Mouse (Mus musculus) layer of hippocampus, postnatal 25 days (tissue): ENCODE results near the gene Ptpn14. TPM values are rescaled to one million over a fixed set of nuclear protein-coding genes. Genes with fewer than 3 reads are reported as not detected.

Source experiments
- DNase-seq, 2 experiments: peaks; one replicate each; pipeline ENCODE4 v3.0.0; 2022; ENCODE audit warnings: mixed read lengths in 2 of 2, low spot score in 1 of 2; ENCODE audit errors: extremely low spot score in 1 of 2
- total RNA-seq, 2 experiments: library from RNA; stranded (reverse); gene quantifications; 2 replicates each; pipeline ENCODE4 v1.2.3; 2021

Ptpn14 gene
- total RNA-seq, 2 experiments from 2014 or later: 11.8 to 13.9 TPM

DNA sequence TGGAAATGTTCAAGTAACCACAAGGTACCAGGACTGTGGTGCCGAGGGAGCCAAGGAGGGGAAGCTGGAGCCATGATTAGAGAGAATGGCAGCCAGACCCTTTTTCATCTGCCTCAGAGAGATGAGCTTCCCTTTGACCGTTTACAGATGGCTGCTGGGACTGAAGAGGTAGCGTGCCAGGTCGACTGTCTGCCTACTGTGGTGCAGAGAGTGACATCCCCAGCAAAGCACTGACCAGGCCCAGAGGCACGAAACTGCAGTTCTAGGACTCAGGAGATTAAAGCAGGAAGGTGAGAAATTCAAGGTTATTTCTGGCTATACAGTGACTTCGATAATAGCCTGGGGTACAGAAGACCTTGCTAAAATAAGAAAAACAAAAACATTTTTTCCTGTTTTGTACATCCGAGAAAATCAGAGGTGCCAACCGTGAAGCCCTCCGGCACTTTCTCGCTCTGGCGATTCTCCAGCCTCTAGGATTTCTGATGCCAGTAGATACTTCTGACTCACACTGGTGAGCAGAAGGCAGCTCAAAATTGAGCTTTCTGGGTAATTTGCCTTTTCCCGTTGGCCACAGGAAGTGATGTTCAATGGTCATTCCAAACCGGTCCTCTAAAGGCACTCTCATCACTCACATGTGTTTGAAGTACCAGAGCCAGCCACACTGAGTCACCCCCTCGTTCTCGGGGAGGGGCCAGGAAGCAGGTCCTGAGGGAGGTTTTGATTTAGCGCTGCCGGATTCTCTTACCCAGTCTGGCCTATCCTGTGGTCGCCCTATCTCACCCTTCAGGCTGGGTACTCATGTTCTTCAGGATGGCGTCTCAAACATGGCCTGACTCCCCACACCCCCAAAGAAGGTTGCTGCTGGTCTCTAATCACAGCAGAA is 11.9 kb upstream of the Ptpn14 start:
- DNase-seq: no peak

DNA sequence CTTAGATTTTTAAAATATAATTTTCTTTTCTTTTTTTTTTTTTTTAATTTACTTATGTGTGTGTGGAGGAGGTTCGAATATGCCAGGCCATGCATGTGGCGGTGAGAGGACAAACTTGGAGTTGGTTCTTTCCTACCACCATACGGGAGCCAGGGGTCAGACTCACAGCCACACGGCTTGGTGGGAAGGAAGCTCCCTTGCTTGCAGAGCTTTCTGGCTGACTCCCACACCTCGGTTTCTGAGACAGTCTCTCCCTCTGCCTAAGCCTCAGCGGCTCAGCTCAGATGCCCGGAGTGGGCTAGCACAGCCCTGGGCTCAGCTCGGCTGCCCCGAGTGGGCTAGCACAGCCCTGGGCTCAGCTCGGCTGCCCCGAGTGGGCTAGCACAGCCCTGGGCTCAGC is 10.5 kb upstream of the Ptpn14 start:
- no peak for DNase-seq

DNA sequence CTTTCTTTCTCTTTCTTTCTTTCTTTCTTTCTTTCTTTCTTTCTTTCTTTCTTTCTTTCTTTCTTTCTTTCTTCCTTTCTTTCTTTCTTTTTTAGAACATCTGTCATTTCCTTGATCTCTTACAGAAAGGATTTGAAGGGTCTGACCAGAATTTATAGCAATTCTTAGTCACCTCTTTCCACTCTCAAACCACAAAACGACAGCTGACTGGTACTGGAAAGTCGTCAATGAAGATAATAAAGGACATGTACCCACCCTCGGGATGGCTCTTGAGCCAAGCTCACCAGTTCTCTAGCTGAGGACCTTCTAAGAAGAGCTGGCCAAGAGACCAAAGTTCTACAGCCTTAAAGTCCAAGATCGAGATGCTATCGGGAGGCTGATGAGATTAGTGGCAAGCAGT is 9.5 kb upstream of the Ptpn14 start:
- DNase-seq: no peak

DNA sequence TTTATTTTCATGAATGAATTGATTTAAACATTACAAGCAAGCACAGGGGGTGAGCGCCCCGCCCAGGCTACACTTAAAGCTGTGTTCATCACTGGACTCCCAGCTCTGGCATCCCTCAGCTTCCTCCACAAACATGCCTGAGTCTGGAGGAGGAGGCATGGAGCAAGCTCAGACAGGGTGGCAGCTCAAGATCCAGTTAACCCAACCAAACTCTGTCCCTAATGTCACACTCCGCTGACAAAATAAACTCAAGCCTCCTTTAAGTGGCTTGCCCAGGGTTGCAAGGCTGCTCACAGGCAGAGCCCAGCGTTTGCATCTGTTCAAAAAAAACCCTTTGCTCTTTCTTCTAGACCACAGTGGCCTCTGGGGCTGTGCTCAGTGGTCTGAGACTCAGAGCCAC is 1.9 kb upstream of the Ptpn14 start:
- DNase-seq: no peak

DNA sequence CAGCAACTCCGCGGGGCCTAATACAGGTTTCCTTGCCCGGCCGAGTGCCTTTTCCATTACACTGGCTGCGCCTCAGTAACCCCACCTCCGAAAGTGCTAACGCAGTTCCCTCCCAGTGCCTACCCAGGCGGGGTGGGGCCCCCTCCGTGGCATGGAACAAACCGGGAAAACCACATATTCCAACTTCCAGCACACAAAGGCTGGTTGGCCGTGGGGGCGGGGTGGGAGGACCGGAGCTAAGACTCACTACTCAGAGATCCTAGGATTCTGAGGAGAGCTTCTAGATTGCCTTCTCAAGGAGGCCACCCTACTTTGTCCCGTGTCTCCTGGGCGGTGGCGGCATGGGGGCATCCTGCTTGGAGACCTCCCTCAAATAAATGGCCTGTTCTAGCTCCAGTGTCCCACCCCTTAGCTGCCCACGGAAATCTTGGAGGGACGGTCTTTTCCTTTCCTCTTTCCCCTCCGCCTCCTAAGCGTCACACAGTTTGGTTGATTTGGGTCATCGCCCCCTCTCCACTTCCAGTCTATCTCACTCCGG is 653 bp upstream of the Ptpn14 start:
- no peak for DNase-seq

DNA sequence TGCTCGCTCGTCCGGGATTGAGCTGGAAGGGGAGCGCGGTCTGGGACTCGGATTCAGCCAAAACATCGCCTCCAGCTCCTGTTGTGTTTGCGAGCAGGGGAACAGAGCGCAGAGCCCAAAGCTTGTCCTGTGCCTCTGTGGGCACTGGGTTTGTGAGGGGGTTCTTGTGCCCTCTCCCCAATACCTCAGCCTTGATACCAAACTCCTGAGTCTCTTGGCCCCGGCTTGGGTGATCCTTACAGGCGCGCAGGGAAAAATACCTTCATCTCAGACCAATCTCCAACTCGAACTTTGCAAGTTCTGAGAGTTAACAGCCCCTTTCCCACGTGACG is 682 bp downstream of the Ptpn14 start:
- no peak for DNase-seq

DNA sequence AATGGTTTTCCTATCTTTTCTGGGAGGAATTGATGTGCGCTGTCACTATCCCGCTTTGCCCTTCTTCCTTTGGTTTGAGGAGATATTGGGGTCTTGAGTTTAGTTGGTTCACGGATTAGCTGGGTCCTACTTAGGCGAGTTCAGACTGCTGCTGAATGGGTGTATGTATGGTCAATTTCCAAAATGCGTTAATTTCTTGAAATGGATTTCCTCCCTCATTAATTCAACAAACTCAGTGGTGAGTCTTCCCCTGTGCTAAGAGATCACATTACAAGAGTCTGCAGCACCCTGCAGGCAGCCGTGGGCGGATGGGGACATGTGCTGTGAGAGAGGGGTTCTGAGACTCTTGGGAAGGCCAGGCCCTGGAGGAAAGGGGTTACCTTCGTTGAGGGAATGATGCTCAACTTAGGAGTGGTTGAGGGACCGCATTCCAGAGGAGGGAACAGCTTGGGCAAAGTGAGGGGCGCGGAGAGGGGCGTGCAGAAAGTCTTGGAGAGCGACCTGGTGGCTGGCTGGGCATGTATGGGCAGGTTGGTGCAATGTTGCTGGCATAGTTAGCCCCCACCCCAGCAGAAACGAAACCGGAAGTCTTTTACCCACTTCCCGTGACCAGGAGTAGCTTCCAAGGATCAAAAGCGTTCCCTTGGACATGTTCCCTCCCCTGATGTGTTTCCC is 1.2 kb downstream of the Ptpn14 start:
- DNase-seq: no peak

DNA sequence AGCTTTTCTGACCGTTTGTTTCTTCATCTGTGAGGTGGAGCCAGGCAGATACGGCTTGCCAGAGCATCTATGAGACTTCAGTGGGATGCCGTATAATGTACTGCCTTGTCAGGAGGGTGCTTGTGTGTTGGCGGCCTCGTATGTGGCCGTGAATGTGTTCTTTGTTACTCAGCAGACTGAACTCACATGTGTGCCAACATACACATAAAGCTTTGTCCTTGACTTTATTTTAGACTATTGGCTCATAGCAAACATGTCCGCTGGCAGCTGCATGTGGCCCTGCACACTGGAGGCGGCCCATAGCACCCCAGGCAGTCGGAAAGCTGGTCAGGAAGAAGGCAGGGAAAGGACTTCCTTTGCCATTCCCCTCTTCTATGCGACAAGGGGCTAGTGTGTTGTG is 3.6 kb downstream of the Ptpn14 start:
- no peak for DNase-seq

DNA sequence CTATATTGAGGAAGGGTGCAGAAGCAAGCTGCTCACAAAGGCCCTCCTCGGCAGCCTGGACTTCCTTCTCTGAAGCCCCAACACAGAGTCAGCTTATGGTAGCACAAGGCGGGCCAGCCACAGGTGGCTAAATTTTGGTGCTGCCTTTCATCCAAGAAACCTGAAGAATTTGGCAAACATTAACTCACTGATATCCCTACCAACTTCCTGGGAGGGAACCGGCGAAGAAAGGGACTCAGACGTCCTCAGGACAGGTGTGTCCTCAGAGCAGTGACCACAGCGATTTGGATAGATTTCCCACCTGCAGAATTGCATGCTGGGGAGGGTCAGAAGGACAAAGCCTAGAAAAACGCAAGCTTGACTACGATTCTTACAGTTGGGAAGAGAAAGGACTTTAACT is 4.1 kb downstream of the Ptpn14 start:
- no peak for DNase-seq

DNA sequence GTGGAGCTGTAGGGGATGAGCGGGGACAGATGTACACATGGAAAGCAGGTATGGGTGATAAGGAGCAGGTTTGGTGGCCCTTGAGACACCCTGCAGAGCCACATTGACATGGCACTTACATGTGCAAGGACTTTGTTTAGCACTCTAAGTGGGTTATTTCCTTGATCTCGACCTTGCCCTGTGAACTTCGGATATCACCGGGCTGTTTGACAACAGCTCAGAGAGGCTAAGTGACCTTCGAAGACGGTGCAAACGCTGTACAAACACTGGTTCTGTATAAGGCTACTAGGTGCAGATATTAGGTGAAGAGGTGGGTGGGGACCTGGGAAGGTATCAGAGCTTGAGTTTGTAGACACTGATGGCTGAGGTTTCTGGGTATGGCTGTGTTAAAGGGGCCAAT is 12.0 kb downstream of the Ptpn14 start:
- DNase-seq: no peak

DNA sequence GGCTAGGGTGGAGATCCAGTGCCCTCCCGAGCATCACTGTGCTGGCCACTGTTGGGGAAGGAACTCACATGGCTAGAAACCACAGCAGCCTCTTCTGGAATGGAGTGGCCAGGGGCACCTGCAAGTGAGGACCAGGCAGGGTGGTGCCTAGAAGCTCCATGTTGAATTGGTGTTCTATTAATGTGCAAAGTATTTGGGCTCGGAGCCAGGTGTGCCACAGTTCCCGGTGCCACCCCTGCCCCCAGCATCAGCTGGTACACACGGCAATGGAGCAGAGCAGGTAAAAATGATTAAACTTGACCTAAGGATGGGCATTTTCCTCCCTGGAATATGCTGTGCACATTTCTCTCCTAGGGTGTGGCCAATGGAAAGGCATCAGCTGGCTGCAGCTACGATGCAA is 14.0 kb downstream of the Ptpn14 start:
- DNase-seq: no peak

DNA sequence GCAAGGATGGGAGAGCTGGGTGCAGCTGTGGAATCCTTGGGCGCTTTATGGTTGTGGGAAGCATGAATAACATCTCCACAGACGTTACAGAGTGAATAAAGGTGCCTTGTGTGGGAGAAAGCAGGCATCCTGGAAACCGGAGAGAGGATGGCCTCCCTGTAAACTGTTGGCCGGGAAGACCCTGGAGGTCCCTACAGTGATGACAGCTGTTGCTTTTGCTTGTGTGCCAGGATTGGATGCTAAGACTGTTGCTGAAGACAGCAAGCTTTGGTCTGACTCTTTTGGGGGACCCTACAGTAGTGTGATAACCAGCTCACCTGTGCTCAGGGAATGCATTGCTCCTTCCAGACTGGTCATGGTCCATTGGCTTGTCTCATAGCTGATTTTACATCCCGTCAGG is 15.1 kb downstream of the Ptpn14 start:
- DNase-seq: no peak

DNA sequence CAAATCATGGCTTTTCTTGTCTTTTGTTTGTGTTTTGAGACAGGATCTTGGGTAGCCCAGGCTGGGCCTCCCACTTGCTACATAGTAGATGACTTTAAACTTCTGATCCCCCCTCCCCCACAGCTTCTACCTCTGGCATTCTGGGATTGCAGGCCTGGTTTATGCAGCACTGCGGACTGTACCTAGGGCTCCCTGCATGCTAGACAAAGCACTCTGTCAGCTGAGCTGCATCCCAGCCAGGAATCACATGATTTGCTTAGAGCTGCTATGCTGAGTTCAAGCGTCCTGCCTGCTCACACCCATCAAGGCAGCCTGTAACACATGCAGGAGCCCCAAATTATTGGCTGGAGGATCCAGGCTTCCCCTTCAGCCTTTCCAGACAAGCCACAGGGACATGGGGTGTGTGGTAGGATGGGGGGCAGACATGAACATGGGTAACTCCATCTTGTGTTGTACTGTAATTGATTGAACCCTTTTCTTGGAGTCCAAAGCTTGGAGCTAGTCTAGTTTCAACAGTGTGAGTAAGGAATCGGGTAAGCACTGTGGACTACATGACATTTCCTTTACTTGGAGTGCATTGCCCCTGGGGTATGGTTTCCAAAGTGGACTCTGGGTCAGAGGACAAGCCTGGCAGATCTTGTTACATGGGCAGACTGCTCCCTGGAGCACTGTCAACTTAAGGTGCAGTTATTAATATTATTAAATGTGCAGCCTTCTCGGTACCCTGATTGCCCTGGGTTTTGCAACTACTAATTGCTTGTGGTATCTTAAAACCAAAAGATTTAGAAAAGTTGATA is 17.0 kb downstream of the Ptpn14 start:
- no peak for DNase-seq

DNA sequence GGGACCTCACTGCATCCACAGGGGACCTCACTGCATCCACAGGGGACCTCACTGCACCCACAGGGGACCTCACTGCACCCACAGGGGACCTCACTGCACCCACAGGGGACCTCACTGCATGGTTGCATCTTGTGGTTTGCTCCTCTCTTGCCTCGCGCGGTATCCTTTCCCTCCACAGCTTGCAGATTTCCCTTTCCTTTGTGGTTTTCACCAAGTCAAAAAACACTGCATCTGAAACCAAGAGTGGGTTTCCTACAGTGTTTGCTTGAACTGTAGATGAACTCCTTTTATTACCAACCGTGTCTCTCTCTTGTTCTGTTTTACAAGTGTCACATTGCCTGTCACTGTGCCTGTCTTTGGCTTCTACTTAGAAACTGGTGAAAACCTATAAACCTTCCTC is 18.5 kb downstream of the Ptpn14 start:
- no peak for DNase-seq

DNA sequence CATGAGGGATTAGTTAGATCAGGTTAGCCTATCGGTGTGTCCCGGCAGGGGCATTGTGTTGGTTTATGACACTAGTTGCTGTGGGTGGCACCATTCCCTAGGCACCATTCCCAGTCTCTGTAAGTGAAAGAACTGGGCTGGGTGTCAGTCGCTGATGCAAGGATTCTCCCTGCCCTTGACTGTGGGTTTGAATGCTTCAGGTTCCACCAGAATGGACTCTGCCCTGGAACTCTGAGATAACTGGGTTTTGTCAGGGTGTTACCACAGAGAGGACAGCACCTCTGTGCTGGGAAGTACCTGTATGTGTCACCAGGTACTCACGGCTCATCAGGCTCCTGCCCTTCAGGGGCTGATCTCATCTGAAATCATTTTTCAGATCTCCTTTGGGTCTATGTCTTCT is 21.7 kb downstream of the Ptpn14 start:
- DNase-seq: no peak

DNA sequence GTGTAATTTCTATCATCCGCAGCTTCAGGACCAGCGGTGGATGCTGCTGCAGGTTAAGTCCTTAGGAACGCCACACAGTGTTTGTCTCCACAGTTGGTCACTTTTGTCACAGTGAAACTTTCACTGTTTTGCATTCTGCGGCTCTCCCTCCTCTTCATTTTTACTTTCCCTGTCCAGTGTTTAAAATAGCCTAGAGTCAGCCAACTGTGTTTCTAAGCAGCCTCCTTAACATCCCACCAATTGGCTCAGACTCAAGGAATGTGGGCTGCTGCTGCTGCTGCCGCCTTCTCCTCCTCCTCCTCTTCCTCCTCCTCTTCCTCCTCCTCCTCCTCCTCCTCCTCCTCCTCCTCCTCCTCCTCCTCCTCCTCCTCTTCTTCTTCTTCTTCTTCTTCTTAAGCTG is 22.2 kb downstream of the Ptpn14 start:
- DNase-seq: no peak

DNA sequence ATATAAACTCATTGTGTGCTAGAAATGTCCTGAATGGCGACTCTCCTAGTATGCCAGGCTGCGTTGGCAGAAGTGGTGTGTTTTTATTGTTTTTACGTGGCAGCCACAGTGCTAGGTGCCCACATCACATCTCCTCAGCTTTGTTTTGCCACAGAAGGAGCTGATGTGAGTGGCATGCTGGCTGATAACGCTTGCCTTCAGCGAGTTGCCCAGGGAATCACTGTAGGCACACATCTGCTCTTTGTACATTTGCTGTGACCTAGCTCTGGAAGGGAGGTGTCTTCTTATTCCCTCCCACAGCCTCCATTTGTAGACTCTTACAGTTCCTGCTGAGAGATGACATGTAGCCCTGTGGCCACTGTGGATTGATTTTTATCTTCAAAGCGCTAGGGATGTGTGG is 24.2 kb downstream of the Ptpn14 start:
- DNase-seq: no peak

DNA sequence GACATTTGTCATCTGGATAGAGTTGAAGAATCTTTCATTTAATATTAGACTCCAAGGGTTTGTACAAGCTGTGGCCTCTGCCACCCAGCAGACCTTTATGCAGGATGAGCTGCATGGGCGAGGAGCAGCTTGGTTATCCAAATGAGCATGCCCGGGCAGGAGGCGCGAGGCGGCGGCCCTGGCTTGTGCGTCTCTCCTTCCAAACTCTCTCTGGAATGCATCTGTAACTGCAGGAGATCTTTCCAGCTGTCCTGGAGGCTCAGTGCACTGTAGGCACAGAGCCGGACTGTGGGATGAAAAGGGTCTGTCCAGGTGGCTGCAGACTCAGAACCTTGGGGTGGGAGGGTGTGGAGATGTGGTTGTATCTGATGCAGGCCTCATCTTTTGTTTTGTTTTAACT is 27.0 kb downstream of the Ptpn14 start:
- DNase-seq: no peak

DNA sequence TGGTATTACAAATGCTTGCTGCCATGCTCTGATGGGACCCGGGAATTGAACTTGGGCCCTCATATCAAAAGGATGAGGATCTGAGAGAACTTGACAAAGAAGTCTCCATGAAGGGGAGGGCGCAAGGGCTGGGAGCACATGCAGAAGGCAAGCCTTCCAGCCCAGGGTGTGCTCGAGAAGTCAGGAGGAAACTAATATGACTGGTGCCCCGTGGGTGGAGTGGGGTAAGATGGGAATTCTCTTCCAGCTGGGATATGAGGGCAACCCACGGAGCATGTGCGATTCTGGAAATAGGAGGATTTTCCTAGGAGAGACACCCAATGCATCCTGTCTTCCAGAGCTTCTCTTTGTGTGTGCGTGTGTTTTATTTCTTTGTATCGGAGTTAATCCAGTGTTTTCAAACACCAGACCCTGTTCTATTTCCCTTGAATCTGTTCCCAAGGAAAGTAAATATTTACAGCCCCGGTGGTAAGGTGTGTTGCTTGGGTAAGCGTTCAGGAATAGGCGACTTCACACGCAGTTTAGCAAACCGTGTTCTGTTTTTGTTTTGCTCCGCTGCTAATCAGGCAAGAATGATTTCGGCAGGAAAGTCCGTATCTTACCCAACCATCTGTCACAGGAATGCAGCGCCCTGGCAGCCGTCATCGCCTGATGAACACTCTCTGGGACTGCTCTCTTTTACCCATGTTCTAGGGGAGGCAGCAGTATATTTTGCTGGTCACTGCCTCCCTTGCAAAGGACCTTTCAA is 28.4 kb downstream of the Ptpn14 start:
- DNase-seq: no peak

DNA sequence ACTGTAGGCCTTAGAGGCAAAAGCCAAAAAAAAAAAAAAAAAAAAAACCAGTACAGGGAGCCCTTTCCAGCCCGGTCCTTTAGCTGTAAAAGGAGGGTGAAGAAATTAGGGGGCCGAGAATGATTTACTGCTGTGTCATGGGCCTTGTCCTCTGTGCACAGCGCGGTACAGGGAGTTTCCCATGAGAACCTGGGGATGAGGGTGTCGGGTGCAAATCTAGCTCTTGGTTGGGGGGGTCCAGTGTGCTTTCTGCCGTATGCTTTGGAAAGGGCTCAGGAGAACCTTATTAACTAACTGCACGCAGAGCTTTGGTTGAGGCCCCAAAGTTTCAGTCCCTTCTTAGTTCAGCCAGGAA is 29.0 kb downstream of the Ptpn14 start:
- no peak for DNase-seq

DNA sequence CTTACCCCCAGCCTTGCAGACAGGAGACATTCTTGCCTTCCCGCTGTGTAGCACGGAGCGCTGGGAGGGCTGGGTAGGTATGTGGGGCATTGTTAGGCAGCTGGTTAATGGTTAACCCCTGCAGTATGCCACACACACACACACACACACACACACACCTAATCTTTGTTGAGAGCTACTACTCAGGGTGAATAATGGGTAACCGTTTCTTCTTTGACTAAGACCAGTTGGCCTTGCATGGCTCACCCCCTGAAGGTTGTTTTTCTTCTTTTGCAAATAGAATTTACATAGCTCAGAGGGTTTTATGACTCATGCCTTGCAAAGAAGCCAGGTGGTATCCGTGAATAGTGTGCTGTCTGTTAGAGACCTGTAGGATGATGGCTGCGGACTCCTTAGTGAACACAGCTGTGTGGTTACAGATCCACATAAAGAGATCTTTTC is 33.5 kb downstream of the Ptpn14 start:
- DNase-seq: no peak
